Mouse (Mus musculus) limb, embryonic 11.5 days (tissue): ENCODE data around the gene Lig3. TPM values are rescaled to one million over a fixed set of nuclear protein-coding genes. Genes with fewer than 3 reads are reported as not detected.
"Not testable (repeated sequence)": the region's sequence is repeated elsewhere in the genome, so short reads cannot be mapped to it uniquely, and the experiment has no call there.

Experiments
- ATAC-seq: fragments of 200-750 bp; cut with Nextera tagmentation; 2 replicates; pipeline ENCODE4 v1.8.0; 2017; ENCODE audit warnings: low read depth; ENCODE audit not compliant: insufficient number of reproducible peaks, low FRiP score, low TSS enrichment
- DNase-seq: peaks from one replicate; pipeline ENCODE4 v3.0.0-alpha.2; 2015; ENCODE audit warnings: low spot score
- H3K27ac ChIP-seq: fragments of 300-500 bp; sonication (generic); replicated peaks from 2 replicates; pipeline ENCODE4 v1.5.1; 2014; ENCODE audit warnings: low read depth, mild to moderate bottlenecking, low read length
- H3K27me3 ChIP-seq: fragments of 300-500 bp; sonication (generic); 2 replicates; pipeline ENCODE4 v1.6.1; 2014; ENCODE audit warnings: mild to moderate bottlenecking, low read length, mixed read lengths; ENCODE audit not compliant: control insufficient read depth, insufficient read depth
- H3K36me3 ChIP-seq: fragments of 300-500 bp; sonication (generic); 2 replicates; pipeline ENCODE4 v1.6.1; 2014; ENCODE audit warnings: mild to moderate bottlenecking, low read length, moderate library complexity, mixed read lengths; ENCODE audit not compliant: control insufficient read depth, insufficient read depth
- H3K4me1 ChIP-seq: fragments of 300-500 bp; sonication (generic); 2 replicates; pipeline ENCODE4 v1.6.1; 2014; ENCODE audit warnings: low read length, mixed read lengths; ENCODE audit not compliant: control insufficient read depth, insufficient read depth
- H3K4me2 ChIP-seq: fragments of 300-500 bp; sonication (generic); 2 replicates; pipeline ENCODE4 v1.6.1; 2014; ENCODE audit warnings: low read depth, mild to moderate bottlenecking, moderate library complexity; ENCODE audit not compliant: severe bottlenecking
- H3K4me3 ChIP-seq: fragments of 300-500 bp; sonication (generic); 2 replicates; pipeline ENCODE4 v1.5.1; 2014; ENCODE audit warnings: low read depth, low read length
- H3K9ac ChIP-seq: fragments of 300-500 bp; sonication (generic); 2 replicates; pipeline ENCODE4 v1.6.1; 2014; ENCODE audit warnings: mild to moderate bottlenecking, low read length
- H3K9me3 ChIP-seq: fragments of 300-500 bp; sonication (generic); 2 replicates; pipeline ENCODE4 v1.6.1; 2016; ENCODE audit warnings: low read length; ENCODE audit not compliant: control insufficient read depth
- WGBS: fragments of 180-500 bp; shearing (Covaris S2); extraction: QIAGEN DNeasy Blood & Tissue Kit; methylation state at CpG from one replicate; pipeline ENCODE4 v1.1.7; 2014; 5-methylcytosine and 5-hydroxymethylcytosine counted together
- polyA plus RNA-seq: library from polyadenylated mRNA; unstranded; fragments of >200 nt; fragmentation: Nextera tagmentation; extraction: Ambion mirVana; gene quantifications from 2 replicates; pipeline ENCODE4 v1.2.1, GENCODE M21; 2014

Gene Lig3
- polyA plus RNA-seq, 1 experiment from 2014 or later = 44.7 TPM

DNA sequence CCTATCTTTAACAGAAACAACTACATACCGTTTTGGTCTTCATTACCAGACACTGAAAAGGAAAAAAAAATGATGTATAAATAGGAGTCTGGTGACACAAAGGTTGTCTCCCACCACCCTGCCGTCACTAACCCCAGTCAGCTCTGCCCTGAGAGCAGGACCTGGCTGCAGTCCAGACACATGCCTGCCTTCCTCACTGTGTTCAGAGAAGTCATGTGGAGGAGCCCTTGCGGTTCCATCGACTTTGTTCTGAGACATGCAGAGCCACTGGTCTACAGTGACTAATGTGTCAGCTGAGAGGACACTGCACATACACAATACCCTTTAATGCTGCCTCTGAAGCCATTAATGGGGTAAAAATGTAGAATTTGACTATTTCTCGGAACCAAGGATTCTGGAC is 27.6 kb downstream of the Lig3 start:
- no peak overlapping the region for H3K9ac ChIP-seq

DNA sequence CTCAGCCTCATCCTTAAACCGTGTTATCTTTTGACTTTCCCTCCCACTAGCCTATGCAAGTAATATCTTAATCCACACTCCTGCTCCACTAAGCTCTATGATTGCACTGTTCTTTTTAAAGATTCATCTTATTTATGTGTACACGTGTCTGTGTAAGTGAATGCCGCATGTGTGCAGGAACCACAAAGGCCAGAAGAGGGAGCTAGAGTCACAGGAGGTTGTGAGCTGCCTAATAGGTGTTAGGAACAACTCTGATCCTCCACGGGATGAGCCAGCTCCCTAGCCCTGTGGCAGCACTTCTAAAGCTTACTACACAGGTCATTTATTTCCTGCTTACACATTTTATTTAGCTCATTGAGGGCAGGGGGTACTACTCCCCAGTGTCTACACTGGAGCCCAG is 38.4 kb downstream of the Lig3 start:
- ATAC-seq = no peak
- Histone ChIP-seq H3K27ac (no peak overlapping the region), H3K9me3 (no peaks in the 10 kb centered on the region), H3K27me3 (no peaks in the 10 kb centered on the region), H3K36me3 (no peaks in the 10 kb centered on the region), H3K4me3 (no peak overlapping the region), H3K9ac (no peak overlapping the region), H3K4me2 (no peak overlapping the region), H3K4me1 (0 out of 2 replicates have a peak, but pooled peaks cover 4% of the 10 kb centered on the region)
- peak; percentile 73 for DNase-seq
- 58% methylated on average over 4 of the region's 4 CpGs for WGBS

More for the DNA sequence above, 27.6 kb downstream of the Lig3 start:
- no peak overlapping the region for H3K4me2 ChIP-seq
- no peaks in the 10 kb centered on the region for H3K27me3 ChIP-seq
- DNase-seq = no peak
- H3K27ac ChIP-seq = no peak overlapping the region
- 86% methylated on average over 5 of the region's 5 CpGs for WGBS
- H3K9me3 ChIP-seq = no peaks in the 10 kb centered on the region
- H3K36me3 ChIP-seq = no peaks in the 10 kb centered on the region; the same call in 1 of the 2 replicates
- no peaks in the 10 kb centered on the region for H3K4me1 ChIP-seq
- ATAC-seq = no peak
- no peak overlapping the region for H3K4me3 ChIP-seq

DNA sequence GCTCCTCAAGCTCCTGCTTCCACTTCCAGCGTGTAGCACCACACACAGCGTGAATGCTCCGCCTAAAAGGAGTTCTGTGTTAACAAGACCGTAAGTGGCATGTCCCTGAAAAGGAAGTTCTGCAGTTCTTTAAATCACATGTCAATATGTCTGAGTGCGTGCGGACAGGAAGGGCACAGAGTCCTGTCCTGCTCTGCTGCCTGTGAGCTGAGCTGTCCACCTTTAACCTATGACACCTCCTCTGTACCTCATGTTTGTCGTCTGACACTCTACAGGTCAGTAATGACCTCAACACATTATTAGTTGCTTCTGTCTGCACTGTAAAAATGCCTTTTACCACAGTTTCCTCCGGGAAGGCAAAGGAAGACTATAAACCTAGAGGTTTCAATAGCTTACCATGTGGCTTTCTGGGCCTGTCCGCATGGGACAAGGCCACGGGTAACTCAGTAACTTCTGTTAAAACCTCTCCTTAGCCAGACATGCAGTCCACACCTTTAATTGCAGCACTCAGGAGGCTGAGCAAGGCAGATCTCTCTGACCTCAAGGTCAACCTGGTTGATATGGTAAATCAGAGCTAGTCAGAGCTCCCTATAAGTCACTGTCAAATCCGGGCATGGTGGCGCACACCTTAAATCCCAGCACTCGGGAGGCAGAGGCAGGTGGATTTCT is 40.0 kb downstream of the Lig3 start:
- Histone ChIP-seq H3K9ac (no peak overlapping the region), H3K36me3 (no peaks in the 10 kb centered on the region), H3K4me2 (no peak overlapping the region), H3K27ac (no peak overlapping the region), H3K4me1 (0 out of 2 replicates have a peak, but pooled peaks cover 4% of the 10 kb centered on the region), H3K27me3 (no peaks in the 10 kb centered on the region), H3K4me3 (no peak overlapping the region), H3K9me3 (no peaks in the 10 kb centered on the region)
- WGBS = 67% methylated on average over 13 of the region's 13 CpGs
- ATAC-seq (no peak), DNase-seq (no peak)

DNA sequence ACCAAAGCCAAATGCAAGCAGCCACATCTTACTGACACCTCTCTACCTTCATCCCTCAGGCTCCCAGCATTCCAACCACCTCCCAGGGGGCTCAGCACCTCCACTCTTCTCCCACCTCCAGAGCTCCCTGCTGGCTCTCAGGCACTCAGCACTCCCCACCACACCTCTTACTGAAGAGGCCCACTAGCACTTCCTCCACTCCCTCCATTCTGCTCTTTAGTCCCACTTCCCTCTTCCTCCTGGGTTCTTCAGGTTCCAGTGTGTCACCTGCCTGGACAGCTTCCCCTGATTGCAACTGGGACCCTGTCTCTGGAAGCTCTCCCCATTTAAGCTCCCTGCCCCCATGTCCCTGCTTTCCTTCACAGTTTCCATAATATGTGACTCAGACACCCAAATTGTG is 45.9 kb downstream of the Lig3 start:
- no peak for ATAC-seq

DNA sequence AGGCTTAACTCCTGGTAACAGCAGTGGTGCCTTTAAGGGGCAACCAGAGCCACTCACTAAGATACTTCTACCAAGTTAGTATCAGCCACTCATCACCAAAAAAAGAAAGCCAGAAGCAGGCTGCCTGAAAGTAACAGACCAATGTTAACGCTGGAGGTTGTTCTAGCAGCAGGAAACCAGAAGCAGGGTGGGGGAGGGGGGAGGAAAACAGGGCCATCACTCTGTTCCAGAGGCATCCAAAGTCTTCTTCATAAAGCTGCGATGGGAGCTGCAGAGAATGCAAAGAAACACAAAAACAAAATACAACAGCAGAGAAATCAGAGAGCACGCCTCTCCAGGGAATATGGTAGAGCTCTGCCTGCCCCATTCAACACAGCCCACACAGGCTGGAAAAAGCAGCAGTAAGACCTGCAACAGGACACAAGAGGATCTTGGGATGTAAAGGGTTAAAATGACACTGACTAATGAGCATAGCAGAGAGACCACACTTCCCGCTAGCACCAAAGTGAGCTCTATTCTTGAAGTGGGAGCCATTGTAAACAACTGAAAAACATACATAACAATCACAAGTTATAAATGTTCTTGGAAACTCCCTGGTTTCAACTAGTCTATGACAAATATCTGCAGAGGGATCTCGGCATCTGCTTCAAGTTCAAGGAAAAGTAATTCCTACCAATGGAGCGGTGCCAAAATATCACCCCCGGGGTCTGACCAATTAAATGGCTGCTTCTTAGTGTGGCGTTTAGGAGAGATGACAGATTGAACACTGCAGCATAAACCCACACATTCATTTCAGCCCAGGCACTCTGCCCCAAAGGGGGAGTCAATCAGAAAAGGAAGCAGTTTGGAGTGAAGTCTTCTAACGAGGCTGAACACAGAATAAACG is 50.3 kb downstream of the Lig3 start:
- Histone ChIP-seq H3K36me3 (no peaks in the 10 kb centered on the region), H3K9ac (no peak overlapping the region), H3K4me2 (no peak overlapping the region), H3K9me3 (no peaks in the 10 kb centered on the region), H3K4me3 (no peak overlapping the region), H3K27ac (no peak overlapping the region), H3K27me3 (no peaks in the 10 kb centered on the region), H3K4me1 (peaks cover 7% of the 10 kb centered on the region)
- DNase-seq = no peak
- WGBS = 16% methylated on average over 10 of the region's 10 CpGs
- ATAC-seq = no peak

More for the DNA sequence above, 45.9 kb downstream of the Lig3 start:
- H3K4me2 ChIP-seq = no peak overlapping the region
- no peaks in the 10 kb centered on the region for H3K9me3 ChIP-seq
- no peak for DNase-seq
- H3K27me3 ChIP-seq = no peaks in the 10 kb centered on the region
- H3K36me3 ChIP-seq = no peaks in the 10 kb centered on the region
- no peak overlapping the region for H3K9ac ChIP-seq
- H3K4me3 ChIP-seq = no peak overlapping the region
- H3K4me1 ChIP-seq = peaks cover 7% of the 10 kb centered on the region
- H3K27ac ChIP-seq = no peak overlapping the region

DNA sequence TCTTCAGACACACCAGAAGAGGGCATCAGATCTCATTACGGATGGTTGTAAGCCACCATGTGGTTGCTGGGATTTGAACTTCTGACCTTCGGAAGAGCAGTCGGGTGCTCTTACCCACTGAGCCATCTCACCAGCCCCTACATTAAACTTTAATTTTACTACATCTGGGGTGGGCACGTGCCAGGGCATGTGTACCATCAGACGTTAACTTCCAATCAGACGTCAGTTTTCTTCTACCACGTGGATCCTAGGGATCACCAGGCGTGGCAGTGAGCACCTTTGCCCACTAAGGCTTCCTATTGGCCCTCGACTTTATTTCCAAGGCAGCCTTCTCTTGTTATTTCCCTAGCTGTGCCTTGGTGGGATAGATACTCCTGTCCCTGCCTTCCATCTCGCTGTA is 51.5 kb downstream of the Lig3 start:
- not testable (repeated sequence) for ATAC-seq, H3K9me3 ChIP-seq, H3K4me3 ChIP-seq, H3K27me3 ChIP-seq, H3K4me1 ChIP-seq, H3K36me3 ChIP-seq, H3K9ac ChIP-seq, H3K27ac ChIP-seq, DNase-seq, H3K4me2 ChIP-seq
- 81% methylated on average over 10 of the region's 10 CpGs for WGBS

DNA sequence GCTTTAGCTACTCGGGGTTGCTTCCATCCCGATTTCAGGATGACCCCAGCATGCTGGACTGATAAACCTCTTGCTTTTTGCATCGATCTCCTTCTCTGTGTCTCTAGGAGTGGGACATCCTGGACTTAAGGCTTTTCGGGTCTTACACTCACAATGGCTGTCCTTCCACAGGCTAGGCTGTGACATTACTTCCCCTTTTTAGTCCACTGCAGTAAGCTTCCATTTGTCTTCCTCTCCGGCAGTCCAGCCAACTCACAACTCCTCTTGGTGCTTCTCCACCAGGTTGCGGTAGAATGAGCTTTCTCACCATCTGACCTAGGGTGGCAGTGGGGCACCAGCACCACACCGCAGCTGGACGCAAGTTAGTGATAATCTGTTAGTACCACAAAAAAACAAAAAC is 53.0 kb downstream of the Lig3 start:
- DNase-seq (no peak), ATAC-seq (no peak)
- H3K4me2 ChIP-seq = no peak overlapping the region
- no peaks in the 10 kb centered on the region for H3K9me3 ChIP-seq
- peaks cover 9% of the 10 kb centered on the region for H3K4me1 ChIP-seq
- no peak overlapping the region for H3K27ac ChIP-seq
- H3K36me3 ChIP-seq = no peaks in the 10 kb centered on the region
- no peak overlapping the region for H3K9ac ChIP-seq
- no peaks in the 10 kb centered on the region for H3K27me3 ChIP-seq
- WGBS = 91% methylated on average over 8 of the region's 8 CpGs
- H3K4me3 ChIP-seq = no peak overlapping the region

DNA sequence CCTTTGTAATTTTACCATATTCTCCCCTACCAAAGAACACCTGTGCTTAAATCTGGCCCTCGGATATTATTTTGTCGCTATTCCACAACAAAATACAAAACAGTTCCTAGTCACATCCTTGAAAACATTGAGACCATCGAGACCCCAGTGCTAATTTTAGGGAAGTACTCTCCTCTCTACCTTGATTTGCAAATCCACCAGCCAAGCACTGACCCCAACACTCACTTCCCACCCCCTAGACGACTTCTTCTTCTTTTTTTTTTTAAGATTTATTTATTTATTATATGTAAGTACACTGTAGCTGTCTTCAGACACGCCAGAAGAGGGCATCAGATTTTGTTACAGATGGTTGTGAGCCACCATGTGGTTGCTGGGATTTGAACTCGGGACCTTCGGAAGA is 53.5 kb downstream of the Lig3 start:
- not testable (repeated sequence) for ATAC-seq, H3K27ac ChIP-seq, H3K4me3 ChIP-seq, H3K4me2 ChIP-seq, H3K36me3 ChIP-seq, H3K27me3 ChIP-seq, H3K9ac ChIP-seq, DNase-seq, H3K9me3 ChIP-seq, H3K4me1 ChIP-seq
- WGBS = 91% methylated on average over 7 of the region's 7 CpGs
